In the genomic region with DNA sequence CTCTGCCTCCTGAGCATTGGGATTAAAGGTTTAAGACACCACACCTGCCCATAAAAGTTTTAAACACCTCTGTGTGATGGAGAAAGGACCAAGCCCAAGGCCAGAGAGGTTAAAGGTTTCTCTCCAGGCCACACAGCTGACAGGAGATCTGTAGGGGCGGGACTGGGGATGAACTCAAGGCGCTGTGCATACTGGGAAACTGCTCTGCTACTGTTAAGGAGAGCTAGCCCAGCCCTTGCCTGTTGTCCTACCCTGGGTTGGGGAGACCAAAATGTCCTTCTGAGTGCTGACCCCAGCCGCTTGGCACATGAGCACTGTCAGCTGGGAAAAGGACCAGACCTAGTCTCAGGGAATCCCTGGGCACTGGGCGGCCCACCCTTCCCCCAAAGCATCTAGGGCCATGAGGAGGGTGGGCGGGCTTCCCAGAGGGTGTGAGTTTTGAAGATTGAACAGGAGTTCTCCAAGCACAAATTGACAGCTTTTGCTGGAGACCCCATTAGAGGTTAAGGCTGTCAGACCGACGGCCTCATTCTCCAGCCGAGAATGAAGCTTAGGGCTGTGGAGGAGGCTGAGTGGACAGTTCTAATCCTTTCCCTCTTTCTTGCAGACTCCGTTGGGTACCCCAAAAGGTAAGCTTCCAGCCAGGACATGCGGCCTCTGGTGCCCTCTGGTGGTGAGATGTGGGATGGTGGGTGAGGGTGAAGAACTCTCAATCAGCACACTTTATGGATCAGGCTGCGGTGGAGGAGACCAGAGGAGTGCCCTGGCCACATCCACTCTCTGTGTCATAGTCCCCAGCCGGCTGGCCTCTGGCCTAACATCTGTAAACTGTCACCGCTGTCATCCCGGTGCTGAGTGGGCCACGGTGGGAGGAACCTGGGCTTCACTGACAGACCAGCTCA, we compare ENCODE assay signal across 8 mouse cellular contexts. TPM values are rescaled to one million over a fixed set of nuclear protein-coding genes. Genes with fewer than 3 reads are reported as not detected.
DNase-seq lines count a peak whose midpoint lies in the region; ATAC-seq and TF ChIP-seq lines count a peak whose summit lies in the region.

No protein-coding gene starts in this region.

- DNase-seq in G1E (ENCODE audit: low spot score): peak; percentile 55
- DNase-seq in cerebellum, adult 18-20 months: peak; percentile 86 to 91
- DNase-seq in forelimb bud, embryonic 11.5 days (ENCODE audit: low read depth, low spot score): peak; percentile 76
- DNase-seq in hindbrain, embryonic 10.5 days (ENCODE audit: low spot score): peak; percentile 87
- peak; percentile 55 for DNase-seq in layer of hippocampus, adult 9-11 months
- DNase-seq in ovary, postnatal 36 days (ENCODE audit: low spot score): peak; percentile 82
- DNase-seq in thymus, postnatal 14 days: peak; percentile 91

- TF ChIP-seq CTCF in G1E (IDR thresholded peaks at IDR 0.05; ENCODE audit: low read depth, low read length): peak; percentile 92

- no peak overlapping the region for H3K4me2 ChIP-seq in lung, embryonic 16.5 days (ENCODE audit: low read depth, low read length)

- WGBS in hindbrain, embryonic 10.5 days: 29% methylated on average over 15 of the region's 15 CpGs
- WGBS in lung, embryonic 16.5 days: 30% methylated on average over 15 of the region's 15 CpGs

- peak overlapping the region; percentile 64; the same call in 1 of the 2 replicates for H3K27ac ChIP-seq in hindbrain, embryonic 10.5 days
- no peak overlapping the region for H3K27ac ChIP-seq in lung, embryonic 16.5 days (ENCODE audit: low read length)

- no peaks in the 10 kb centered on the region for H3K36me3 ChIP-seq in G1E (replicated peaks)
- H3K36me3 ChIP-seq in hindbrain, embryonic 10.5 days: peaks cover 93% of the 10 kb centered on the region
- H3K36me3 ChIP-seq in lung, embryonic 16.5 days (ENCODE audit: control insufficient read depth, insufficient read depth, low read length): 0 out of 2 replicates have a peak, but pooled peaks cover 2% of the 10 kb centered on the region

- no peak overlapping the region for H3K9ac ChIP-seq in lung, embryonic 16.5 days (ENCODE audit: low read length)

- no peak overlapping the region for H3K4me3 ChIP-seq in G1E (ENCODE audit: low read depth, low read length)
- H3K4me3 ChIP-seq in hindbrain, embryonic 10.5 days: 0 out of 2 replicates have a peak overlapping the region, but pooled peaks have one; percentile 0
- no peak overlapping the region for H3K4me3 ChIP-seq in lung, embryonic 16.5 days (ENCODE audit: low read length)

- no peaks in the 10 kb centered on the region for H3K9me3 ChIP-seq in G1E (replicated peaks)
- H3K9me3 ChIP-seq in hindbrain, embryonic 10.5 days: no peaks in the 10 kb centered on the region
- H3K9me3 ChIP-seq in lung, embryonic 16.5 days (ENCODE audit: control insufficient read depth, low read length): no peaks in the 10 kb centered on the region

- peak; percentile 40 for ATAC-seq in G1E (ENCODE audit: extremely low read depth, insufficient number of reproducible peaks, low FRiP score, poor library complexity, severe bottlenecking)
- peak; percentile 51 for ATAC-seq in lung, embryonic 16.5 days (ENCODE audit: low read depth)

- peaks cover 5% of the 10 kb centered on the region; the same call in 1 of the 2 replicates for H3K4me1 ChIP-seq in G1E (ENCODE audit: insufficient read depth, low read depth, low read length)
- peaks cover 17% of the 10 kb centered on the region for H3K4me1 ChIP-seq in hindbrain, embryonic 10.5 days (replicated peaks)
- H3K4me1 ChIP-seq in lung, embryonic 16.5 days (replicated peaks; ENCODE audit: control insufficient read depth, insufficient read depth, low read length): no peaks in the 10 kb centered on the region; the same call in 1 of the 2 replicates

- H3K27me3 ChIP-seq in G1E (ENCODE audit: insufficient read depth, low read length): peaks cover 66% of the 10 kb centered on the region
- H3K27me3 ChIP-seq in hindbrain, embryonic 10.5 days (ENCODE audit: insufficient read depth, poor library complexity, severe bottlenecking): no peaks in the 10 kb centered on the region
- H3K27me3 ChIP-seq in lung, embryonic 16.5 days (ENCODE audit: control insufficient read depth, insufficient read depth, low read depth, low read length): no peaks in the 10 kb centered on the region

RNA-seq across cellular contexts. Expression of a gene that starts 8.8 kb away (rescaled TPM):
- not detected in 2 replicates for total RNA-seq in G1E (2014; fragmentation: Nextera tagmentation)
- 0.33 TPM in 1 of 2 replicates, not detected in the other for total RNA-seq in G1E (2017)
- polyA plus RNA-seq in G1E (2012): not detected in 2 replicates
- 1.0 and 2.4 TPM in 2 replicates for polyA plus RNA-seq in hindbrain, embryonic 10.5 days (2016; fragmentation: Nextera tagmentation; extraction: Ambion mirVana)
- 10.6 and 13.5 TPM in 2 replicates for polyA plus RNA-seq in lung, embryonic 16.5 days (2015; fragmentation: Nextera tagmentation; extraction: Ambion mirVana)

RNA-seq across cellular contexts. Expression of a gene that starts 18.6 kb away (rescaled TPM):
- total RNA-seq in G1E (2014; fragmentation: Nextera tagmentation) (not detected in 2 replicates), G1E (2017) (0.11 and 0.17 TPM in 2 replicates)
- 0.42 and 0.44 TPM in 2 replicates for polyA plus RNA-seq in G1E (2012)
- polyA plus RNA-seq in hindbrain, embryonic 10.5 days (2016; fragmentation: Nextera tagmentation; extraction: Ambion mirVana): 142 and 175 TPM in 2 replicates
- 52.7 and 54.1 TPM in 2 replicates for polyA plus RNA-seq in lung, embryonic 16.5 days (2015; fragmentation: Nextera tagmentation; extraction: Ambion mirVana)

RNA-seq across cellular contexts. Expression of a gene that starts 21.2 kb away (rescaled TPM):
- not detected in 2 replicates for total RNA-seq in G1E (2014; fragmentation: Nextera tagmentation)
- 0.05 TPM in 1 of 2 replicates, not detected in the other for total RNA-seq in G1E (2017)
- not detected in 2 replicates for polyA plus RNA-seq in G1E (2012)
- 0.10 TPM in 1 of 2 replicates, not detected in the other for polyA plus RNA-seq in hindbrain, embryonic 10.5 days (2016; fragmentation: Nextera tagmentation; extraction: Ambion mirVana)
- polyA plus RNA-seq in lung, embryonic 16.5 days (2015; fragmentation: Nextera tagmentation; extraction: Ambion mirVana): 0.57 and 2.1 TPM in 2 replicates

RNA-seq across cellular contexts. Expression of a gene that starts 34.9 kb away (rescaled TPM):
- total RNA-seq in G1E (2014; fragmentation: Nextera tagmentation): not detected in 2 replicates
- 0.12 and 0.22 TPM in 2 replicates for total RNA-seq in G1E (2017)
- 0.05 TPM in 1 of 2 replicates, not detected in the other for polyA plus RNA-seq in G1E (2012)
- 1.7 and 1.8 TPM in 2 replicates for polyA plus RNA-seq in hindbrain, embryonic 10.5 days (2016; fragmentation: Nextera tagmentation; extraction: Ambion mirVana)
- 21.7 and 22.7 TPM in 2 replicates for polyA plus RNA-seq in lung, embryonic 16.5 days (2015; fragmentation: Nextera tagmentation; extraction: Ambion mirVana)

RNA-seq across cellular contexts. Expression of a gene that starts 42.2 kb away (rescaled TPM):
- 333 and 387 TPM in 2 replicates for total RNA-seq in G1E (2014; fragmentation: Nextera tagmentation)
- total RNA-seq in G1E (2017): 168 and 190 TPM in 2 replicates
- 1,117 and 1,292 TPM in 2 replicates for polyA plus RNA-seq in G1E (2012)
- 288 and 338 TPM in 2 replicates for polyA plus RNA-seq in hindbrain, embryonic 10.5 days (2016; fragmentation: Nextera tagmentation; extraction: Ambion mirVana)
- polyA plus RNA-seq in lung, embryonic 16.5 days (2015; fragmentation: Nextera tagmentation; extraction: Ambion mirVana): 344 and 371 TPM in 2 replicates

Comparison
In these comparisons a context has a peak if more than half of its experiments do, and no peak if none do; other contexts are left out.
1. RNA of a gene that starts 18.6 kb away (polyA plus RNA-seq): 142 to 175 TPM in hindbrain, embryonic 10.5 days and 52.7 to 54.1 TPM in lung, embryonic 16.5 days; 0.42 to 0.44 TPM in G1E; every median in the first group is over 10 times any median in the second.
2. Peak in every context shown above with its lines, with median percentiles within 50 percentile points of each other: DNase-seq.